Mouse (Mus musculus) small intestine, adult 2 months (tissue): ENCODE measurements at regions not wholly inside any gene's neighbourhood (a gene's known extent, or its start where the extent isn't known, plus 50 kb on each side); places are given as distances from the start of the nearest gene placed in this dataset.
A peak's percentile ranks its signal among the peaks of the same experiment; 100 is the strongest.

Experiments used
- CTCF ChIP-seq: fragments of 200-500 bp; IDR thresholded peaks from 2 replicates; pipeline ENCODE4 v1.5.1; 2012; ENCODE audit warnings: low read depth, mild to moderate bottlenecking, control low read depth, inconsistent platforms, low read length, moderate library complexity, mixed read lengths; ENCODE audit not compliant: insufficient replicate concordance, insufficient read length; ENCODE audit errors: extremely low read depth
- POLR2A ChIP-seq: fragments of 200-500 bp; IDR thresholded peaks from 2 replicates; pipeline ENCODE4 v1.6.1; 2012; ENCODE audit warnings: low read depth, mild to moderate bottlenecking, control low read depth, inconsistent platforms, low read length, moderate library complexity

DNA sequence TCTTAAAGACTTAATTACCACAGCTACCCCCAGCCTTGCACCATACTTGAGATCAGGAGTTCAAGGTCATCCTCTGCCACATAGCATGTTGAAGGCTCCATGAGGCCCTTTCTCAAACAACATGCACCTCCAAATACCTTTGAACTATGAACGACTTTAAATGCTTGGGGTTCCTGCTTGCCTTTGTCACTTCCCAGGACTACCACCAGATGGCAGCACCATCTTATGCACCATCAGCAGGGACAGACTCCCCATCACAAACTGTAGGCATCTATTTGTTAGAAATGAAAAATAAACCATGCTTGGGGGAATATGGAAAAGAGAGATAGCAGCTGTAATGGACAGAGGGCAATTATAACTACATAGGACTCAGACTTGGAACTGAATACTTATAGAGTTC, 51.9 kb upstream of the Sh3gl3 start:
- TF ChIP-seq POLR2A (no peak), CTCF (peak; percentile 81; the same call in 1 of the 2 replicates)
